Mouse (Mus musculus) erythroid progenitor cell, adult 5-6 weeks (primary cell): ENCODE results near the gene Sf3a1. TPM values are rescaled to one million over a fixed set of nuclear protein-coding genes. Genes with fewer than 3 reads are reported as not detected.
A peak's percentile ranks its signal among the peaks of the same experiment; 100 is the strongest.
"Not testable (repeated sequence)": the region's sequence is repeated elsewhere in the genome, so short reads cannot be mapped to it uniquely, and the experiment has no call there.

Experiments
- ATAC-seq: replicated peaks from 2 replicates; pipeline ENCODE4 v1.8.0; 2016; ENCODE audit warnings: moderate number of reproducible peaks, mild to moderate bottlenecking, moderate TSS enrichment, inconsistent platforms; ENCODE audit not compliant: poor library complexity, low FRiP score, severe bottlenecking
- total RNA-seq, 2 experiments: library from RNA; stranded (forward) in 1 of 2; stranded (reverse) in 1 of 2; fragments of 150-400 nt in 1 of 2; fragments of 186-747, 209-891 nt in 1 of 2; gene quantifications; 2 replicates each; pipeline versions ENCODE4 v1.2.3 to v1.2.4; 2015 to 2017; ENCODE audit warnings: low replicate concordance in 2 of 2

Sf3a1 gene
- total RNA-seq, 2 experiments from 2014 or later, result 23.9 to 60.4 TPM

DNA sequence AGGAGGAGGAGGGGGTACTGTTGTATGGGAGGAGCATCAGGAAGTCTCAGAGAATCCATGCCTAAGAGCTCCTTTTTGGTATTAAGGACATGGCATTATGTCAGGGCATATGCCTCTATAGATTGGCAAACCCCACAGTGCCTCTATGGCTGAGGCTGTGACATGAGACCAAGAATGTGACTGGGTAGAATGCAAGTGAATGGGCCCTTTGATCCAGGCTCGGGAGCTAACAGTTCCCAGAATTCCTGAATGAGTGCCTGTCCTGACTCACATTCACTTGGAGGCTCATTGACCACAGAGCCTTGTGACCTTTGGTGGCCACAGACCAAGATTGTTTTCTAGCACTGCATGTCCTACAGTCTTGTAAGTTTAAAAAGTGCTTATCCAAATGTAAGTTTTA lies 21.9 kb downstream of the Sf3a1 start:
- ATAC-seq, result no peak

GRCm38 (mm10) chr11:4183511-4183910 lies 23.4 kb downstream of the Sf3a1 start:
- ATAC-seq, result no peak

- ATAC-seq, result no peak
Measured at GRCm38 (mm10) chr11:4184251-4184952, 24.3 kb downstream of the Sf3a1 start.

DNA sequence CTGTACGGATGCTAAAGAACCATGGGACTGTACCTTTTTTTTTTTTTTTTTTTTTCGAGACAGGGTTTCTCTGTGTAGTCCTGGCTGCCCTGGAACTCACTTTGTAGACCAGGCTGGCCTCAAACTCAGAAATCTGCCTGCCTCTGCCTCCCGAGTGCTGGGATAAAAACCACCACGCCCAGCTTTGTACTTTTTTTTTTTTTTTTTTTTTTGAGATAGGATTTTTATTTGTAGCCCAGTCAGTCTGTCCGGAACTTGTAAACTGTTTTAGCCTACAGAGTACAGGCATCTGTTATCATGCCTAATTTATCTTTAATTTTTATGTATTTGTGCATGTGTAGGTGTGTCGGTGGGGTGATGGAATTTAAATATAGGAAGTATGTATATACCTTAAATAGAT lies 25.3 kb downstream of the Sf3a1 start:
- not testable (repeated sequence) for ATAC-seq

DNA sequence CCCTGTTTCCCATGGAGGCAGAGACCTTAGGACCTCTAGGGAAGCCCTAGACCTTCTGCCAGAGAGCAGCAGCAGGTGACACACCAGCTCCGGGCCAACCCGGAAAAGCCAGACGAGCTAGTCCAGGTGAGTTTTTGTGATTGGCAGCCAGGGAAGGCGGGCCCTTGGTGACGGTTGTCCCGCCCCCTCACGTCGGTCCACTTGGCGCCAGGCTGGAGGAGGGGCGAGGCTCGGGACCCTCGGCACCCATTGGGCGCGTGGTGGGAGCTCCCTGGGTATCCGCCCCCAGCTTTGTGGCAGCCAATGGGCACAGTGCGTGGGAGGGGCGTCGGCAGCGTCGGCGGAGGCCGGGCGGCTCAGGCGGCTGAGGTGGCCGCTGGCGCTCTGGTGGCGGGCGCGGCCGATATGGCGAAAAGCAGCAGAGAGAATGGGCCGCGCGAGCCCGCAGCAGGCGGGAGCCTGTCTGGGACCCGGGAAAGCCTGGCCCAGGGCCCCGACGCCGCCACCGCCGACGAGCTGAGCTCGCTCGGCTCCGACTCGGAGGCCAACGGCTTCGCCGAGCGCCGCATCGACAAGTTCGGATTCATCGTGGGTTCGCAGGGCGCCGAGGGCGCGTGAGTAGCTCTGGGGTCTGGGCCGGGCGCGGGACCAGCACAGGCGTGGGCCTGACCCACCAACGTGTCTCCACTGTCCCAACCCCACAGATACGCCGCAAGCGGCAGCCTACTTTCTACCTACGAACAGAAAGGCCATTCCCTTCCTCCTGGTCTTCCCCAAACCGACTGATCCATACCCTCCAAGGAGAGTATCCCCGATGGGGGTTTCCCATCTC lies 26.6 kb downstream of the Sf3a1 start, which contains the start of gene Tbc1d10a:
Tbc1d10a (plus strand) TSS at position 304 of the 832 bp plus-strand sequence.
- ATAC-seq, result peak; percentile 100

DNA sequence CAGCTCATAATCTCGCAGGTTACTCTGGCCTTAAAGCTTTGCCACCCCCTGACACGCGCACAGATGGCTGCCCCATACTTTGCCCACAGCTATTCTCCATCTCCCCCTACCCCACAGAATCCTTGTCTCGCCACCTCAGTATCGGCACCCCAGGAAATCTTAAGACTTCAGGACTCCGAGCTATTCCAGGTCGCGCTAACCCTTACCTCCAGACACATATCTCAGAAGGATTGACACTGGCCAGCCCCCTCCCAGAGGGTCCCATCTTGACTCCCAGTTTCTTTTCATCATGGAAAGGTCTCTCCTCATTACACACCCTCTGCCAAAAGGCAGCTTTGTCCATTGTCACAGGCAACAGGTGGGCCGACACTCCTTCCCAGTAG lies 27.2 kb downstream of the Sf3a1 start:
- no peak for ATAC-seq

GRCm38 (mm10) chr11:4189182-4189581 lies 29.0 kb downstream of the Sf3a1 start:
- no peak for ATAC-seq

DNA sequence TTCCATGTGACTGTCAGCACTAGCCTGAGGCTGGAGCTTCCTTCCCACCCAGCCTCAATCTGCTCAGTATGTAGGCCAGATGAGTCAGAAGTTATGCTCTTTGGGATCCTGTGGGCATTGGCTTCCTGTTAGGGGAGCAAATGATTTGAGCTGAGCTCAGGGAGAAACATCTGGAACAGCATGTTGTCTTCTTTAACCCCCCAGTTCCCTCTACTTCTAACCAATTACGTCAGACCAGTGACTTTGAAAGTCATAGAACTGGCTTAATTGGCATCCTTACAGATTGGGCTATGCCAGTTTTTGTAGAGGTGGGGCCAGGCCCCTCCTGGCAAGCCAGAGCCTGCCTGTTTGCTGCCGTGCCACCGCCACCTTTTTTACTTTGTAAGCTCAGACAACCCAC lies 30.5 kb downstream of the Sf3a1 start:
- no peak for ATAC-seq

GRCm38 (mm10) chr11:4192757-4193156 lies 32.6 kb downstream of the Sf3a1 start:
- no peak for ATAC-seq

DNA sequence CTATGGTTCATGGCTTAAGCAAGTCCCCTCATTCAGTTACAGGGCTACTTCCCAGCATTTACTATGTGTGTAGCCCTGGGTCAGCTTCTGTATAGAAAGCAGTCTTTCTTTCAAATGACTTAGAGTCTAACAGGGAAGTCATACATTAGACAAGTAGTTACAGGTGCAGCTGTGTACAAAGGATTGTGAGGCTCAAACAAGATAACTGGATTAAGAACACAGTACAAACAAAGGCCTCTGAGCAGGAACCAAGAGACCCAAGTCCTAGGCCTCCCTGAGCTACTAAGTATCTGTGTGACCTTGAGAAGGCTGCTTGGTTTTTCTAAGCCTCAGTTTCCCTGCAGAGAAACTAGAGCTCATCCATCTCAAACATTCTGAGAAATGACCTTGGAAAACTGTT lies 33.3 kb downstream of the Sf3a1 start:
- ATAC-seq, result no peak

DNA sequence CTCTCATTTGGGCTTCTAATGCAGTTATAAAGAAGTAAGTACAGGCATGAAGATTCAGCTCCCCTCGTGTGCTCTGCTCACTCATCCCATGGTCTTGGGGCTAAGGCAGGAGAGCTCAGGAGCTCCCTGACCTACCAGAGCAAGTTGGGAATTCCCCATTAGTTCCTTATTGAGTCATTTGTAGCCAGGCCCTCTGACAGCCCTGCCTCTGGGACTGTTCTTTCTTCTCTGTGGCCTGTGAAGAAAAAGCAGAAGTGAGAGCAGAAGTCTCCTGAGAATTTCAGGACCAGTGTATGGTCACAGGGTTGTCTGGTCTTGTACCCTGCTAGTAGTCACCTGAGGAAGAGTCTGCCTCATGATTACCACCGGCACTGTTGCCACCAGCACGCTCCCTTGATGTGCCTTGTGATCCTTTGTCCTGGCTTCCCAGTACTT lies 35.5 kb downstream of the Sf3a1 start:
- no peak for ATAC-seq

GRCm38 (mm10) chr11:4196636-4197035 lies 36.5 kb downstream of the Sf3a1 start:
- ATAC-seq, result no peak

DNA sequence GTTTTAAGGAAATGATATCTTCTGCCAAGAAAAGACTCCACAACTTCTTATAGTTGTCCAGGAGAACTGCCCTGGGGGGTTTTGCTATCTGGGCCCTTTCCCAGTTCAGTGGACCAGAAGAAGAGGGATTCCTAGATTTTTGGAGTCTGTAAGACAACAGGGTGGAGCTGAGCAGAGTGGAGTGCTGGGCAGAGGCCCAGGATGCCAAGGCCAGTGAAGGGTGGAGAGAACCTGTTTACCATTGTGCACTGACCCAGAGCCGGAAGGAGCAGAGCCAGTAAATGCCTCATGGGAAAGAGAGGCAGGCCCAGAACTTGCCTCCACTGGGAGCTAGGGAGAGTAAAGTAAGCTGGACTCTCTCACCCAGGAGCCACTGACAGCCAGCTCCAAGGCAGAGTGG lies 37.5 kb downstream of the Sf3a1 start:
- 0 out of 2 replicates have a peak, but pooled peaks have one; percentile 21 for ATAC-seq

DNA sequence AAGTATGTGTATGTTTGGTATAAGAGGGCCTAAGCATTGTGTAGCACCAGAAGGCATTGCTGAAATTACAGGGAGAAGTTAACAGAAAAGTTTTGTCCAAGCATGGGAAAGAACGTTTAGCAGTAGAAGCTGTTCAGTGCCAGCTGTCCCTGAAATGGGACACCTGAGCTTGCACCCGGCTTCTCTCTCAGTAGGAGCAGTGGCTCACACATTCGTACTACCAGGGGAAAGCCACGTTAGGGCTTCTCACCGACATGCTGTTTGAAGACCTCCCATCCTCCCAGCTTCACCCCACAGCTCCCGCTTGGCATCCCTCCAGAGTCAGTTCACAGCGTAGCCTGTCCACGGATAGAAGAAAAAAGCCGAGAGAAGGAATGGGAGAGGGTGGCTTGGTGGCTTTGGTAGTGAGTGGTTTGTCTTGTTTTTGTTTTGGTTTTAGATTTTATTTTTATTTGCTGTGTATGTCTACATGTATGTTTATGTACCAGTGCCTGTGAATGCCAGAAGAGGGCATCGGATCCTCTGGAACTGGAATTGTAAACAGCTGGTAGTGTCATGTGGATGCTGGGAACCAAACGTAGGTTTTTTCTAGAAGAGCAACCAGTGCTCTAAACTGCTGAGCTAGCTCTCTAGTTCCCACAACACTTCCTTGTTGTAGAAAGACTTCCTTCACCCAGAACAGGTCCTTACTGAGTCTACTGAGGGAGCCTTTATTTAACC lies 42.0 kb downstream of the Sf3a1 start:
- no peak for ATAC-seq

GRCm38 (mm10) chr11:4202995-4203704 lies 43.0 kb downstream of the Sf3a1 start:
- ATAC-seq, result no peak

- no peak for ATAC-seq
Measured at GRCm38 (mm10) chr11:4203705-4204074, 43.5 kb downstream of the Sf3a1 start.

GRCm38 (mm10) chr11:4205097-4205655 lies 45.0 kb downstream of the Sf3a1 start:
- ATAC-seq, result no peak

DNA sequence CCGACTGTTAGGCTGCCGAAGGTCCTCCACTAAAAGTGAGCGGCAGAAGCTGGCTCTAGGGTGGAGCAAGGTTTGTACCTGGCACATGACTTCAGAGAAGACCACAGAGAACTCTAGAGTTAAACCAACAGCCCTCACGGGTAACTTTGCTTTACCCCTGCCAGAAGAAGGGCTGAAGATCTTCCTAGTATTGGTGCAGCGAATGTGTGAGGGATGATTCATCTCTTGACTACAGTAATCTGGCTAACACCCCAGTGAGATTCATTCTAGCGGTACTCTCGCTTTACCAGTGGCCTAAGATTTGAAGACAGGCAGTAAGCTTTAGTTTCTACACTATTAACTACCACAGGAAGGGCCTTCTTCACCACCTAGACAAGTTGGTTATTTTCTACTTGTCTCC lies 45.8 kb downstream of the Sf3a1 start:
- ATAC-seq, result no peak

- no peak for ATAC-seq
Measured at GRCm38 (mm10) chr11:4206563-4206962, 46.4 kb downstream of the Sf3a1 start.

DNA sequence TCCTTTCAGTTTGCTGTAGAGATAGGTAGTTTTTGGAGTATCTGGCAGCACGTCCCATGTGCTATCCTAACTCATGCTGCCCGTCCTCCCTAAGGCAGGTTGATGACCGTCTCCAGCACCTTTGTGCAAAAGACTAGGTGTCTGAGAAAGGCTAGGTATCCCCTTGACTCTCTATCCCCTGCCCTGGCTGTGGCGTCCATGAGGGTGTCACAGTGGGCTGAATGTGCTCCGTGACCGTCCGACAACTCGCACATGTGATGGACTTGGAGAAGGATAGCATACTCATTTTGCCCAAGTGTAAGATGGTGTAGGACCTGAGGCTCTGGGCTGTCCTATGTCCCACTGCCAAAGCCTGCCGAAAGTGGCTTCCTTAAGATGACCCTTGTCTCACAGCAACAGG lies 47.5 kb downstream of the Sf3a1 start:
- ATAC-seq, result no peak
